Mouse (Mus musculus): ENCODE measurements around the gene Fgd6. TPM values are rescaled to one million over a fixed set of nuclear protein-coding genes. Genes with fewer than 3 reads are reported as not detected.

Gene Fgd6
- polyA plus RNA-seq, 1 experiment from 2014 or later, result 2.4 TPM

DNA sequence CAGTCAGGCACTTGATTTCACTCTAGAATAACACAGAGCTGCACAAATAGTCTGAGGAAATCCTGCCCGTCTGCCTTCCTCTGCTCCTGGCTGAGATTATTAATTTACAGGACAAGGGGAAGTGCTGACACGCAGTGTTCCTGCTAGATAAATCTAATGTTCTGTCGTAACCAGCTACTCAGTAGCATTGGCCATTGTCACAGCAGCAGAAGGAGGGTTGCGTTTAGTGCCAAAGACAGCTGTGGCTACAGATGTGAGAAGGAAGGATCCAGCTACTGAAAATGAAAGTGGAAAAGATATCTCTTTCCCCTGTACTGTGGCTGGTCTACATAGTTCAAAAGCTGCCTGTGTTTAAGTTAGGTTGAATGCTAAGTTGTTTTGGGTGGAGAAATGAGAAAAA lies 71.4 kb downstream of the Fgd6 start:
- Histone ChIP-seq H3K36me3 (no peaks in the 10 kb centered on the region), H3K9me3 (no peaks in the 10 kb centered on the region), H3K27ac (replicated peaks) (no peak overlapping the region), H3K4me2 (no peak overlapping the region), H3K4me1 (replicated peaks) (no peaks in the 10 kb centered on the region), H3K27me3 (no peaks in the 10 kb centered on the region), H3K4me3 (no peak overlapping the region), H3K9ac (no peak overlapping the region)
- 64% methylated on average over 4 of the region's 4 CpGs for WGBS
- ATAC-seq (ENCODE audit: low FRiP score, low read depth), result no peak

DNA sequence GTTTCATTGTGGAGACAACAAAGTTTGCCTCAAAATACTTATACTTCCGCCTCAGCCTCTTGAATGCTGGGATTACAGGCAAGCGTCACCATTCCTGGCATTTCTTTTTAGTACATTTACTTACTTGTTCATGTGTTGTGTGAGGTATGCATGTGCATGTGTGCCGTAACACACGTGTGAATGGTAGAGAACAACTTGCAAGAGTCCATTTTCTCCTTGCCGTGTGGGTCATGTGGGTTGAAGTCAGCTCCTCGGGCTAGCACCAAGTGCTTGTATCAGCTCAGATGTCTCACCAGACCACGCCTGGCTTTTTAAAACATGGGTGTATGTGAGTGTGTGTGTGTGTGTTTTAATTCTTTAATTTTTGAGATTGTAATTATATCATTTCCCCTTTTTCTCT lies 71.8 kb downstream of the Fgd6 start:
- H3K4me1 ChIP-seq (replicated peaks), result no peaks in the 10 kb centered on the region
- no peaks in the 10 kb centered on the region for H3K36me3 ChIP-seq
- no peak overlapping the region for H3K4me3 ChIP-seq
- H3K4me2 ChIP-seq, result no peak overlapping the region
- H3K9ac ChIP-seq, result no peak overlapping the region
- ATAC-seq (ENCODE audit: low FRiP score, low read depth), result no peak
- 96% methylated on average over 7 of the region's 7 CpGs for WGBS
- H3K27me3 ChIP-seq, result no peaks in the 10 kb centered on the region
- H3K9me3 ChIP-seq, result no peaks in the 10 kb centered on the region
- no peak overlapping the region for H3K27ac ChIP-seq (replicated peaks)

DNA sequence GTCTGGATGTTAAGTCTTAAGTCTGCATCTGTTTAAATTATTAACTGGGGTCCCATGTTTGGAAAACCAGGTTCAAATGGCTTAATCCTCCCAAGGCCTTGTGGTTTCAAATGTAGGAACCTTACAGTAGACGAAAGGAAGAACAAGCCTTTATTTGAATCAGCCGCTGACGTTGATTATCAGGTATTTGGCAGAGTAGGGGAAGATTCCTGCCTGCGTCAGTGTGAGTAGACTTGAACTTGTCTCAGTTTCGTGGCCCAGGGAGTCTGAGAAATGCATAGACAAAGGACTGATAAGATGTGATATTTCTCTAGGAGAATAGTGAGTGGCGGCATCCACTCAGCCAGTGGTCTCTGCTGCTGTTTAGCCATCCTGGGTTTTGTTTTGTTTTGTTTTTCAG lies 73.0 kb downstream of the Fgd6 start:
- no peak for ATAC-seq (ENCODE audit: low FRiP score, low read depth)
- no peak overlapping the region for H3K9ac ChIP-seq
- no peak overlapping the region for H3K4me3 ChIP-seq
- no peaks in the 10 kb centered on the region for H3K36me3 ChIP-seq
- no peaks in the 10 kb centered on the region for H3K27me3 ChIP-seq
- 97% methylated on average over 6 of the region's 6 CpGs for WGBS
- H3K4me1 ChIP-seq (replicated peaks), result no peaks in the 10 kb centered on the region
- no peak overlapping the region for H3K4me2 ChIP-seq
- H3K27ac ChIP-seq (replicated peaks), result no peak overlapping the region
- no peaks in the 10 kb centered on the region for H3K9me3 ChIP-seq

DNA sequence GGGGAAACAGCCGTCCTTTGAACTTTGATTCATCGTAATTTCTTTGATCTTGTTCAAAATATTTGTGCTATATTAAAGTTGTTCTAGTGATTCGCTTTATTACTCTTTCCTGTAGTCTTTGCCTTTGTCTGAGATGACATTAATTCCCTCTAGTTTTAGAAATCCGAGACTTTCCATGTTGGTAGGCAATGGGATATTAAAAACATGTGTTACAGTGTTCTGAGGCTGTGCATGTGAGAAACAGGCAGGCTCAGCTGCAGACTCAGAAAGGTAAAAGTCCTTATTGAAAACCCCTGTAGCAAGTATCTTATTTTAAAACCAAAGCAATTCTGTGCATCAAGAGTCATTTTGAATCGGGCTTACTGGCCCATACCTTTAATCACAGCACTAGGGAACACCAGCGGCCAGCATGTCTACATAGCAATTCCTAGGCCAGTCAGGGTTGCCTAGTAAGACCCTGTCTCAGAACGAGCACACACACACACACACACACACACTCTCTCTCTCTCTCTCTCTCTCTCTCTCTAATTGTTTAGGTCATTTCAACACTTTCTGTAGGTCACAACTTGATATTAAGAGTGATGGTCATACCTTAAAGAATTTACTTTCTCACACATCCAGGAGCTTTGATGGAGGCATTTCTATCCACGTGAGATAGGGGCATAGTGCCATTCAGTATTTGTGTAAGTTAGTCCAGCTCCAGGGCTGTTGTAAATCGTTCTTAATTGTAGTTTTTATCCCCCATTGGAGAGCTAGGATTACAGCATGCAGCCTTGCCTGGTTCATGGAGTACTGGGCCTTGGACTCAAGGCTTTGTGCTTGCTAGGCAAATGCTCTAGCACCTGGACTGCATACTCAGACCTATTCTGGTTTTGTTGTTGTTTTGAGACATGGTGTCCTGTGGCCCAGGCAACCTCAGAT lies 75.3 kb downstream of the Fgd6 start:
- ATAC-seq (ENCODE audit: low FRiP score, low read depth), result no peak
- WGBS, result 86% methylated on average over 9 of the region's 9 CpGs
- no peak overlapping the region for H3K9ac ChIP-seq

DNA sequence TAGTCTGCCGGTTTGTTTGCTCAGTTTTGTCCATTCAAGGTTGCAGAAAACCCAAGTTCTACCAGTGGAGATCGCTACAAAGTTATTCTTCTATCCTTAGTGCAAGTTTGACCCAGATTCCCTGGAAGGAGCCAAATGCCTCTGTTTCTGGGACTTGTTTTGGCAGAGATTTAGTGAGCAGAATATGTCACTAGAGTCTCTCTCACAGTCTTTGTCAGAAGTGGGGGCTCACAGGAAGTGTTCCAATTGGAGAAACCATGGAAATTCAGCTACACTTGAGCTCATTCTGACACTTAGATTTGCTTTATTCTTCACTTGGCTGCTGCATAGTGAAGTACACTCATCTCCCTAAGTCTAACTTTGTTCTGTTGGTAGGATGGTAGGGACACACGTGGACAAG lies 76.4 kb downstream of the Fgd6 start:
- Histone ChIP-seq H3K9ac (no peak overlapping the region), H3K4me2 (no peak overlapping the region), H3K27ac (replicated peaks) (no peak overlapping the region), H3K4me1 (replicated peaks) (no peaks in the 10 kb centered on the region), H3K36me3 (no peaks in the 10 kb centered on the region), H3K4me3 (no peak overlapping the region), H3K9me3 (no peaks in the 10 kb centered on the region), H3K27me3 (no peaks in the 10 kb centered on the region)
- 75% methylated on average over 3 of the region's 3 CpGs for WGBS
- ATAC-seq (ENCODE audit: low FRiP score, low read depth), result no peak

More for the DNA sequence above, 75.3 kb downstream of the Fgd6 start:
- Histone ChIP-seq H3K27me3 (no peaks in the 10 kb centered on the region), H3K4me1 (replicated peaks) (no peaks in the 10 kb centered on the region), H3K36me3 (no peaks in the 10 kb centered on the region), H3K4me2 (no peak overlapping the region), H3K4me3 (no peak overlapping the region), H3K9me3 (no peaks in the 10 kb centered on the region), H3K27ac (replicated peaks) (no peak overlapping the region)

DNA sequence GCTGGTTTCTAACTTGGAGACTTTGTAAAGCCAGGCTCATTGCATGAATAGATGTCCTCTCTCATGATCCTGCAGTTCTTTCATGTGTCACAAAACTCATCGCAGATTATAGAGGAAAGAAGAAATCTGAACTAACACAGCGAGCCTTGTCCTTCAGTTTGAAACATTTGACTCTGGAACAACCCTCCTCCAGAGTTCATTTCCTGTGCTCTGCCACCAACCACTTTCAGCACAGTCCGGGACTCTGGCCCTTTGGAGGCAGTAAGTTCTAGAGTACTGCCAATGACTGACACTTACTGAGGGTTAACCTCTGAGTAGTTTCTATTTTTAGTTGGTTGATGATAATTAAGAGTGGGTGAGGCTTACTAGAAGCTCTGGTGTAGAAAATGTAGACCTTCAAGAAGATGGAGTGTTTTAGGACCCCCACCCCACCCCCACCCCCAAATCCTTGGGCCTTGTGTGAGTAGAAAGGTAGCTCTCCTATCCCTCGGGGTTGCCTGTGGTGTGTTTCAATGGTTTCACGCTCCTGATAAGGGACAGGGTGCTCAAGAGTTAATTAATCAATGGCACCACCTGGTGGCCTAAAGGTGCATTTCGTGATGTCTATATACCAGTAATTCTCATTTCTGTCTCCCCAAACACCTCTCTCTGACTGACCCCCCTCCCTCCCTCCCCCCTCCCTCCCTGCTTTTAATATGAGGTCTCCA lies 80.2 kb downstream of the Fgd6 start:
- 39% methylated on average over 6 of the region's 6 CpGs for WGBS
- peak; percentile 66 for ATAC-seq (ENCODE audit: low FRiP score, low read depth)
- H3K9me3 ChIP-seq, result no peaks in the 10 kb centered on the region
- H3K4me2 ChIP-seq, result no peak overlapping the region
- H3K27me3 ChIP-seq, result no peaks in the 10 kb centered on the region
- H3K27ac ChIP-seq (replicated peaks), result no peak overlapping the region
- no peak overlapping the region for H3K9ac ChIP-seq
- 0 out of 2 replicates have a peak, but pooled peaks cover 4% of the 10 kb centered on the region for H3K36me3 ChIP-seq
- no peaks in the 10 kb centered on the region for H3K4me1 ChIP-seq (replicated peaks)
- no peak overlapping the region for H3K4me3 ChIP-seq

DNA sequence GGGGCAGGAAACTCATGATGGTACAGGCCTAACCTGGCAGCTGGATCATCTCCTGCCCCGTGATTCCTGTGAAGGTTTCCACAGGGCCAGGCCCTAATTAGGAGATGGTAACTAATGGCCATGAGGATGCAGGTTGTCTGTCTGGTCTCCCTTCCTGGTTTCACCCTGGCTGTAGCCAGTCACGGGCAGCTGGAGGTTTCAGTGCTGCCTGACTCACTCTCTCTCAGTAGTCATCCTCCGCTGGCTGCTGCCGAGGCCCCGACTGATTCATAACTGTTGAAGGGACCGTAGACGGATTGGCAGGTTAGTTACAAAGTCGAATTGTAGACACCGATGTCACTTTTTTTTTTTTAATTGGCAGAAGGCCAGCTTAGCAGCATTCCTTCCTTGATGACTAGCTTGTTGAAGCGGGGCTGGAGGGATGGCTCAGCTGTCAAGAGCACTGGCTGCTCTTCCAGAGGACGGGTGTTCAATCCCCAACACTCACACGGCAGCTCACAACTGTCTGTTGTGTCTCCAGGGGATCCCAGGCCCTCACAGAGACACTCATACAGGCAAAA lies 81.1 kb downstream of the Fgd6 start:
- 72% methylated on average over 12 of the region's 12 CpGs for WGBS
- Histone ChIP-seq H3K9ac (no peak overlapping the region), H3K27ac (replicated peaks) (no peak overlapping the region), H3K27me3 (no peaks in the 10 kb centered on the region), H3K9me3 (no peaks in the 10 kb centered on the region), H3K36me3 (0 out of 2 replicates have a peak, but pooled peaks cover 4% of the 10 kb centered on the region), H3K4me1 (replicated peaks) (no peaks in the 10 kb centered on the region), H3K4me2 (no peak overlapping the region), H3K4me3 (no peak overlapping the region)
- no peak for ATAC-seq (ENCODE audit: low FRiP score, low read depth)

DNA sequence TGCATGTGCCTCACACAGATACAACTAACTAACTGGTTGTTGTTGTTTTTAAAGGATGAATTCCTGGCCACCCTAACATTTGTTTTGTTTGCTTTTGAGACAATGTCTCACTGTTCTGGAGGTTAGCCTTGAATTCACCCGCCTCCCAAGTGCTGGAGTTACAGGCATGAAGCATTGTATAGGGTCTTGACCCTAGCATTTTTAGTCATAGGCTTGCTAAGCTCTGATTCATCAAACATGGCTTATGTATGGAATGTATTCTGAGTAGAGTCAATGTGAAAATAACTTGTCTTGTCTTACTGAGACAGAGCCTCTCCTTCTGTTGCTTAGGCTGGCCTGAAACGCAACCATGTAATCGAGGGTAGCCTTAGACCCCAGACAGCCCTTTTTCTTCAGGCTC lies 82.1 kb downstream of the Fgd6 start:
- 91% methylated on average over 3 of the region's 3 CpGs for WGBS
- H3K27ac ChIP-seq (replicated peaks), result no peak overlapping the region
- no peak for ATAC-seq (ENCODE audit: low FRiP score, low read depth)

DNA sequence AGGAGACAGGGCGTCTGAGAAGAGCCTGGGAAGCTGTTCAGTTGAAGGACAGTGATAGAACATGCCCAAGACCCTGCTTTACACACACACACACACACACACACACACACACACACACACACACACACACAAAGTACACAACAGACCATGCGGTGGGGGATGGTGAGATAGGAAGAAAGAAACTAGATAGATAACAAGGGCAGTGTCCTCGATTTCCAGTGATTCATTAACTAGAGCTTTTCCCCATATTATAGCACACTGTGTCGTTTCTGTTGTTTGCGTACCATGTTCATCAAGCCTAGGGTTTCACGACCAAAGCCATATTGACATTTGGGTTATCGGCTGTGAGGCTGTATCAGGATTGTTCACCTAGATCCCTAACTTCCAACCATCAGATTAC lies 83.2 kb downstream of the Fgd6 start:
- ATAC-seq (ENCODE audit: low FRiP score, low read depth), result no peak
- H3K4me1 ChIP-seq (replicated peaks), result no peaks in the 10 kb centered on the region
- H3K9me3 ChIP-seq, result no peaks in the 10 kb centered on the region
- no peak overlapping the region for H3K9ac ChIP-seq
- H3K36me3 ChIP-seq, result 0 out of 2 replicates have a peak, but pooled peaks cover 8% of the 10 kb centered on the region
- no peak overlapping the region for H3K4me3 ChIP-seq
- H3K27ac ChIP-seq (replicated peaks), result no peak overlapping the region
- no peak overlapping the region for H3K4me2 ChIP-seq
- H3K27me3 ChIP-seq, result no peaks in the 10 kb centered on the region
- 93% methylated on average over 7 of the region's 7 CpGs for WGBS

More for the DNA sequence above, 82.1 kb downstream of the Fgd6 start:
- Histone ChIP-seq H3K4me2 (no peak overlapping the region), H3K27me3 (no peaks in the 10 kb centered on the region), H3K9ac (no peak overlapping the region), H3K4me1 (replicated peaks) (no peaks in the 10 kb centered on the region), H3K4me3 (no peak overlapping the region), H3K9me3 (no peaks in the 10 kb centered on the region), H3K36me3 (0 out of 2 replicates have a peak, but pooled peaks cover 4% of the 10 kb centered on the region)

DNA sequence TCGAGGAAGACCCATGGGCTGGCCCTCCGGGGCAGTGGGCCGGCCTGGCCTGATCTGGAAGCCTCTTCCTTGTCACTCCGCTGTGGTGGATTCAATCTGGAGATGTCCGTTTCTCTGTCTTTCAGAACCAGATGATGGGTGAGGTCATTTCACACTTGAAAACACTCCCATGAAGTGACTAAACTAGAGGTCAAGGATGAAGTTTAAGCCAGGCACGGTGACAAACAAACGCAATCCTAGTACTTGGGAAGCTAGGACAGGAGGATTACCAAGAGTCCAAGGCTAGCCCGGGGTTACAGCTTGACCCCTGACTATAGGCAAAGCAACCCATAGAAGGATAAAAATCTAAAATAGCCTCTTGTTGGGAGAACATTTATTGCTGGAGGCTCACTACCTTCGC lies 84.9 kb downstream of the Fgd6 start:
- no peaks in the 10 kb centered on the region for H3K9me3 ChIP-seq
- 0 out of 2 replicates have a peak, but pooled peaks cover 8% of the 10 kb centered on the region for H3K36me3 ChIP-seq
- H3K9ac ChIP-seq, result no peak overlapping the region
- H3K27ac ChIP-seq (replicated peaks), result no peak overlapping the region
- WGBS, result 92% methylated on average over 9 of the region's 9 CpGs
- H3K27me3 ChIP-seq, result no peaks in the 10 kb centered on the region
- no peak overlapping the region for H3K4me3 ChIP-seq
- no peak overlapping the region for H3K4me2 ChIP-seq
- ATAC-seq (ENCODE audit: low FRiP score, low read depth), result no peak
- H3K4me1 ChIP-seq (replicated peaks), result no peaks in the 10 kb centered on the region

DNA sequence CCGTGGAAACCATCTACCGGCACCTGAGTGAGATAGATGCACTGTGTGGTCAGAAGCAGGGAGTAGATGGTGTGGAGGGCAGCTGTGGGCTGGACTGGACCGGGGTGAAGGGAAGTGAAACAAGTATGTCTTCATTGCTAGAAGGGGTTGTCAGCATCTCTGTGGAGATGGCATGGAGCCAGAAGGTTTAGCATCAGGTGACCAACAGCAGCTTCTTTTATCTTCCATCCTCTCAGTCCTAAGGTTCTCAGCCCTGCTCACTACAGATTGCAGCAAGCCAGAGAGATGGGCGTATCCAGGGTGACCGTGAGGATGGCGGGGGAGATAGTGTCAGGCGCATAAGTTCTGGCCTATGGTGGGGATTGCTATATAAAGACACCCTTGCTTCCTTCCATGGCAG lies 86.8 kb downstream of the Fgd6 start:
- ATAC-seq (ENCODE audit: low FRiP score, low read depth), result no peak
- H3K4me1 ChIP-seq (replicated peaks), result no peaks in the 10 kb centered on the region
- no peaks in the 10 kb centered on the region for H3K9me3 ChIP-seq
- no peak overlapping the region for H3K4me2 ChIP-seq
- H3K27ac ChIP-seq (replicated peaks), result no peak overlapping the region
- no peaks in the 10 kb centered on the region for H3K27me3 ChIP-seq
- H3K9ac ChIP-seq, result no peak overlapping the region
- no peak overlapping the region for H3K4me3 ChIP-seq
- H3K36me3 ChIP-seq, result 0 out of 2 replicates have a peak, but pooled peaks cover 8% of the 10 kb centered on the region
- 92% methylated on average over 7 of the region's 7 CpGs for WGBS

DNA sequence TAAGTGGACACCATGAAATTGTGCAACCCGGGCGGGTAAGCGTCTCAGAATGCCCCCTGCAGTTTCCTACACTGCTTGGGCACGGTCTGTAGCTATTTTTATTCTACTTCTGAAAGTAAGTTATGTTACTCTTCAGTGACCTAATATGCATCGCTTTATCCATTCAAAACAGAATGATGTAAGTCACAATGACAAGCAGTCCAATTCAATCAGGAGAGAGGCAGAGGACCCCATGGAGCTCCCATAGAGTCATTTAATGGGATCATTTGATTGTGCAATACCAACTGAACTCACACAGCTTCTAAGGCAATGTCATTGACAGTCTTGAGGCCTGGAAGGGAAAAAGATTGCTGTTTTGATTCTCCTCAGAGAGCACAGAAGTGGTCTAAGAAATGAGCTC lies 87.8 kb downstream of the Fgd6 start:
- Histone ChIP-seq H3K36me3 (0 out of 2 replicates have a peak, but pooled peaks cover 8% of the 10 kb centered on the region), H3K4me3 (no peak overlapping the region), H3K4me2 (no peak overlapping the region), H3K9ac (no peak overlapping the region), H3K4me1 (replicated peaks) (0 out of 2 replicates have a peak, but pooled peaks cover under 1% of the 10 kb centered on the region), H3K27ac (replicated peaks) (no peak overlapping the region), H3K27me3 (no peaks in the 10 kb centered on the region), H3K9me3 (no peaks in the 10 kb centered on the region)
- ATAC-seq (ENCODE audit: low FRiP score, low read depth), result no peak
- WGBS, result 72% methylated on average over 5 of the region's 5 CpGs
